Mouse (Mus musculus) erythroblast, embryonic 14.5 days (primary cell): ENCODE measurements around the gene Trpt1. TPM values are rescaled to one million over a fixed set of nuclear protein-coding genes. Genes with fewer than 3 reads are reported as not detected.
A peak's percentile ranks its signal among the peaks of the same experiment; 100 is the strongest.

ENCODE experiments used
- H3K27me3 ChIP-seq: 2 replicates; pipeline ENCODE4 v1.6.1; 2012; ENCODE audit warnings: inconsistent platforms; ENCODE audit not compliant: control insufficient read depth
- H3K36me3 ChIP-seq: 2 replicates; pipeline ENCODE4 v1.6.1; 2012; ENCODE audit warnings: mild to moderate bottlenecking, inconsistent platforms; ENCODE audit not compliant: control insufficient read depth
- H3K4me1 ChIP-seq: 2 replicates; pipeline ENCODE4 v1.6.1; 2012; ENCODE audit warnings: inconsistent platforms; ENCODE audit not compliant: control insufficient read depth
- H3K4me3 ChIP-seq: replicated peaks from 2 replicates; pipeline ENCODE3; 2012; ENCODE audit warnings: moderate library complexity, mild to moderate bottlenecking, inconsistent platforms
- H3K9me3 ChIP-seq: 2 replicates; pipeline ENCODE4 v1.6.1; 2012; ENCODE audit warnings: low read length, inconsistent platforms, mixed read lengths; ENCODE audit not compliant: control insufficient read depth
- GATA1 ChIP-seq: IDR thresholded peaks from 2 replicates; pipeline ENCODE4 v1.6.1; 2012; ENCODE audit warnings: low read length, inconsistent platforms, mixed read lengths
- TAL1 ChIP-seq: IDR thresholded peaks from 3 replicates; pipeline ENCODE4 v1.6.1; 2012; ENCODE audit warnings: low read length, inconsistent platforms, mixed read lengths
- polyA plus RNA-seq: library from polyadenylated mRNA; stranded (reverse); fragments of >175 nt; gene quantifications from 2 replicates; pipeline ENCODE4 v1.2.3, GENCODE M21; 2012

Trpt1 gene
- polyA plus RNA-seq: 0.10 and 0.16 TPM in 2 replicates

- TF ChIP-seq GATA1 (no peak), TAL1 (no peak)
- Histone ChIP-seq H3K27me3 (no peaks in the 10 kb centered on the region), H3K4me1 (peaks cover 64% of the 10 kb centered on the region), H3K36me3 (peaks cover 42% of the 10 kb centered on the region), H3K4me3 (peak within 1 kb of the TSS; percentile 71), H3K9me3 (no peaks in the 10 kb centered on the region)
These were observed at the start of gene Trpt1, which contains the start of gene Nudt22 for GRCm38 (mm10) chr19:6996006-6996405. Gene Trpt1, plus strand, starts transcription at chr19:6996131. Gene Nudt22, minus strand, starts transcription at chr19:6996117.

GRCm38 (mm10) chr19:6947742-6948141 lies 48.2 kb upstream of the Trpt1 start:
- no peaks in the 10 kb centered on the region for H3K27me3 ChIP-seq
- no peak overlapping the region for H3K4me3 ChIP-seq
- peaks cover 28% of the 10 kb centered on the region for H3K36me3 ChIP-seq
- TF ChIP-seq TAL1: no peak
- no peak for TF ChIP-seq GATA1
- peaks cover 59% of the 10 kb centered on the region for H3K4me1 ChIP-seq
- H3K9me3 ChIP-seq: no peaks in the 10 kb centered on the region

- TF ChIP-seq TAL1: no peak
- no peak for TF ChIP-seq GATA1
- Histone ChIP-seq H3K4me3 (no peak overlapping the region), H3K27me3 (no peaks in the 10 kb centered on the region), H3K4me1 (peaks cover 60% of the 10 kb centered on the region), H3K9me3 (no peaks in the 10 kb centered on the region), H3K36me3 (peaks cover 28% of the 10 kb centered on the region)
These were observed 47.7 kb upstream of the Trpt1 start for GRCm38 (mm10) chr19:6948186-6948585.

- H3K4me3 ChIP-seq: no peak overlapping the region
- H3K36me3 ChIP-seq: peaks cover 28% of the 10 kb centered on the region
- no peaks in the 10 kb centered on the region for H3K27me3 ChIP-seq
- TF ChIP-seq GATA1: no peak
- TF ChIP-seq TAL1: no peak
- H3K4me1 ChIP-seq: peaks cover 61% of the 10 kb centered on the region
- no peaks in the 10 kb centered on the region for H3K9me3 ChIP-seq
These were observed 46.4 kb upstream of the Trpt1 start for GRCm38 (mm10) chr19:6949532-6949931.

GRCm38 (mm10) chr19:6949951-6950350 lies 46.0 kb upstream of the Trpt1 start:
- H3K4me1 ChIP-seq: peaks cover 61% of the 10 kb centered on the region
- H3K36me3 ChIP-seq: peaks cover 30% of the 10 kb centered on the region
- peak overlapping the region; percentile 72 for H3K4me3 ChIP-seq
- H3K27me3 ChIP-seq: no peaks in the 10 kb centered on the region
- H3K9me3 ChIP-seq: no peaks in the 10 kb centered on the region
- TF ChIP-seq TAL1 (no peak), GATA1 (no peak)

GRCm38 (mm10) chr19:6950613-6951153 lies 45.2 kb upstream of the Trpt1 start:
- Histone ChIP-seq H3K36me3 (peaks cover 30% of the 10 kb centered on the region), H3K4me3 (peak overlapping the region; percentile 72), H3K27me3 (no peaks in the 10 kb centered on the region), H3K4me1 (peaks cover 58% of the 10 kb centered on the region), H3K9me3 (no peaks in the 10 kb centered on the region)
- no peak for TF ChIP-seq GATA1
- TF ChIP-seq TAL1: no peak

- TF ChIP-seq GATA1: no peak
- no peak for TF ChIP-seq TAL1
- Histone ChIP-seq H3K36me3 (peaks cover 27% of the 10 kb centered on the region), H3K4me3 (peak overlapping the region; percentile 72), H3K9me3 (no peaks in the 10 kb centered on the region), H3K4me1 (peaks cover 54% of the 10 kb centered on the region), H3K27me3 (no peaks in the 10 kb centered on the region)
These were observed 44.5 kb upstream of the Trpt1 start for GRCm38 (mm10) chr19:6951381-6951968.

- H3K4me1 ChIP-seq: peaks cover 53% of the 10 kb centered on the region
- H3K27me3 ChIP-seq: no peaks in the 10 kb centered on the region
- peaks cover 24% of the 10 kb centered on the region for H3K36me3 ChIP-seq
- no peaks in the 10 kb centered on the region for H3K9me3 ChIP-seq
- peak overlapping the region; percentile 72 for H3K4me3 ChIP-seq
- TF ChIP-seq GATA1 (no peak), TAL1 (no peak)
These were observed 43.8 kb upstream of the Trpt1 start for GRCm38 (mm10) chr19:6951994-6952711.

GRCm38 (mm10) chr19:6952712-6953037 lies 43.3 kb upstream of the Trpt1 start:
- Histone ChIP-seq H3K9me3 (no peaks in the 10 kb centered on the region), H3K4me3 (peak overlapping the region; percentile 72), H3K4me1 (peaks cover 52% of the 10 kb centered on the region), H3K36me3 (peaks cover 27% of the 10 kb centered on the region), H3K27me3 (no peaks in the 10 kb centered on the region)
- TF ChIP-seq TAL1: no peak
- TF ChIP-seq GATA1: peak; percentile 34; the same call in 1 of the 2 replicates
